Mouse (Mus musculus) kidney, adult 2 months (tissue): ENCODE data around the gene Sfrp5.

Experiments used
- CTCF ChIP-seq: fragments of 200-500 bp; conservative IDR thresholded peaks from 2 replicates; pipeline ENCODE4 v1.5.1; 2011; ENCODE audit warnings: low read depth, mild to moderate bottlenecking, control low read depth, low read length, moderate library complexity, mixed read lengths; ENCODE audit not compliant: insufficient read depth, insufficient read length
- POLR2A ChIP-seq: fragments of 200-500 bp; IDR thresholded peaks from one replicate; pipeline ENCODE4 v1.6.1; 2011; ENCODE audit warnings: low read depth, low read length, control low read depth

DNA sequence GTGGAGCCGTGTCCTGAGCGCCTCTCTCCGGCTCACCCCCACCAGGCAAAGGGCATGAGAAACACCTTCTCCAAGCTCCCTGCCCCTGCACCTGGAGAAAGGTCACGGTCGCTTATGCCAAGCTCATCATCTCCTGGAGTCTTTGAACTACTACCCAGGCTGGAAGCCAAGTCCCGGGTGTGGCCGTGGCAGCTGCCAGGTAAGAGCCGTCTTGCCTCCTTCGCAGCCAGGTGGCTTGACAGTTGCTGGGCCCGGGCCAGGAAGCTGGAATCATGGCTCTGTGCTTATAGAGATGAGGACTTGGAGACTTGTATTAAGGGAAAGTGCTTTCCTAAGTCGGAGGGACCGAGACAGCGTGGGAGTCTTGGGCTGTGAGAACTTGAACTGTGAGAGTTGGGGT is 28.9 kb upstream of the Sfrp5 start:
- TF ChIP-seq CTCF (no peak), POLR2A (no peak)
